Mouse (Mus musculus): ENCODE data around the gene Atp5mpl. TPM values are rescaled to one million over a fixed set of nuclear protein-coding genes. Genes with fewer than 3 reads are reported as not detected.
A peak's percentile ranks its signal among the peaks of the same experiment; 100 is the strongest.

Atp5mpl gene
- polyA plus RNA-seq, 1 experiment = 126 TPM

- DNase-seq = no peak
- no peaks in the 10 kb centered on the region for H3K27me3 ChIP-seq (replicated peaks; ENCODE audit: control insufficient read depth, insufficient read depth, low read length)
- H3K4me1 ChIP-seq (ENCODE audit: control insufficient read depth, insufficient read depth, low read length) = 0 out of 2 replicates have a peak, but pooled peaks cover 2% of the 10 kb centered on the region
- WGBS = 86% methylated on average over 18 of the region's 18 CpGs
- H3K27ac ChIP-seq (ENCODE audit: insufficient read depth, low read depth, low read length) = no peak overlapping the region
- no peaks in the 10 kb centered on the region for H3K36me3 ChIP-seq (ENCODE audit: control insufficient read depth, insufficient read depth, low read length)
- H3K4me3 ChIP-seq (ENCODE audit: insufficient read depth, low read depth, low read length) = no peak overlapping the region
- no peak for TF ChIP-seq POLR2A (IDR thresholded peaks at IDR 0.05; ENCODE audit: low read depth, low read length)
- TF ChIP-seq CTCF (conservative IDR thresholded peaks at IDR 0.05; ENCODE audit: insufficient read depth, insufficient read length, low read depth, low read length) = no peak
These were observed 38.3 kb downstream of the Atp5mpl start for GRCm38 (mm10) chr12:111928411-111928966.

GRCm38 (mm10) chr12:111927338-111927737 is 39.4 kb downstream of the Atp5mpl start:
- DNase-seq = no peak
- 88% methylated on average over 1 of the region's 1 CpGs for WGBS
- TF ChIP-seq POLR2A (IDR thresholded peaks at IDR 0.05; ENCODE audit: low read depth, low read length) (no peak), CTCF (conservative IDR thresholded peaks at IDR 0.05; ENCODE audit: insufficient read depth, insufficient read length, low read depth, low read length) (no peak)
- no peaks in the 10 kb centered on the region for H3K4me1 ChIP-seq (ENCODE audit: control insufficient read depth, insufficient read depth, low read length)
- no peaks in the 10 kb centered on the region for H3K36me3 ChIP-seq (ENCODE audit: control insufficient read depth, insufficient read depth, low read length)
- H3K27me3 ChIP-seq (replicated peaks; ENCODE audit: control insufficient read depth, insufficient read depth, low read length) = no peaks in the 10 kb centered on the region
- no peak overlapping the region for H3K27ac ChIP-seq (ENCODE audit: insufficient read depth, low read depth, low read length)
- no peak overlapping the region for H3K4me3 ChIP-seq (ENCODE audit: insufficient read depth, low read depth, low read length)

- DNase-seq = no peak
- no peak overlapping the region for H3K4me3 ChIP-seq (ENCODE audit: insufficient read depth, low read depth, low read length)
- TF ChIP-seq CTCF (conservative IDR thresholded peaks at IDR 0.05; ENCODE audit: insufficient read depth, insufficient read length, low read depth, low read length) = no peak
- no peak for TF ChIP-seq POLR2A (IDR thresholded peaks at IDR 0.05; ENCODE audit: low read depth, low read length)
These were observed 43.7 kb downstream of the Atp5mpl start for GRCm38 (mm10) chr12:111923117-111923516.

GRCm38 (mm10) chr12:111920046-111920445 is 46.7 kb downstream of the Atp5mpl start:
- TF ChIP-seq CTCF (conservative IDR thresholded peaks at IDR 0.05; ENCODE audit: insufficient read depth, insufficient read length, low read depth, low read length) = no peak
- TF ChIP-seq POLR2A (IDR thresholded peaks at IDR 0.05; ENCODE audit: low read depth, low read length) = no peak
- Histone ChIP-seq H3K27me3 (replicated peaks; ENCODE audit: control insufficient read depth, insufficient read depth, low read length) (no peaks in the 10 kb centered on the region), H3K36me3 (ENCODE audit: control insufficient read depth, insufficient read depth, low read length) (no peaks in the 10 kb centered on the region), H3K4me3 (ENCODE audit: insufficient read depth, low read depth, low read length) (no peak overlapping the region), H3K4me1 (ENCODE audit: control insufficient read depth, insufficient read depth, low read length) (peaks cover 9% of the 10 kb centered on the region), H3K27ac (ENCODE audit: insufficient read depth, low read depth, low read length) (no peak overlapping the region)
- 56% methylated on average over 9 of the region's 9 CpGs for WGBS
- no peak for DNase-seq

More at GRCm38 (mm10) chr12:111923117-111923516, 43.7 kb downstream of the Atp5mpl start:
- H3K27me3 ChIP-seq (replicated peaks; ENCODE audit: control insufficient read depth, insufficient read depth, low read length) = no peaks in the 10 kb centered on the region
- WGBS = 92% methylated on average over 6 of the region's 6 CpGs
- no peaks in the 10 kb centered on the region for H3K4me1 ChIP-seq (ENCODE audit: control insufficient read depth, insufficient read depth, low read length)
- H3K27ac ChIP-seq (ENCODE audit: insufficient read depth, low read depth, low read length) = no peak overlapping the region
- no peaks in the 10 kb centered on the region for H3K36me3 ChIP-seq (ENCODE audit: control insufficient read depth, insufficient read depth, low read length)

- WGBS = 24% methylated on average over 12 of the region's 12 CpGs
- DNase-seq = peak; percentile 56
These were observed 50.1 kb downstream of the Atp5mpl start for GRCm38 (mm10) chr12:111916514-111917217.

GRCm38 (mm10) chr12:111915781-111916180 is 51.0 kb downstream of the Atp5mpl start:
- no peak overlapping the region for H3K27ac ChIP-seq (ENCODE audit: insufficient read depth, low read depth, low read length)
- TF ChIP-seq CTCF (conservative IDR thresholded peaks at IDR 0.05; ENCODE audit: insufficient read depth, insufficient read length, low read depth, low read length) (no peak), POLR2A (IDR thresholded peaks at IDR 0.05; ENCODE audit: low read depth, low read length) (no peak)
- 93% methylated on average over 6 of the region's 6 CpGs for WGBS
- H3K36me3 ChIP-seq (ENCODE audit: control insufficient read depth, insufficient read depth, low read length) = no peaks in the 10 kb centered on the region
- no peak overlapping the region for H3K4me3 ChIP-seq (ENCODE audit: insufficient read depth, low read depth, low read length)
- no peak for DNase-seq
- H3K27me3 ChIP-seq (replicated peaks; ENCODE audit: control insufficient read depth, insufficient read depth, low read length) = no peaks in the 10 kb centered on the region
- H3K4me1 ChIP-seq (ENCODE audit: control insufficient read depth, insufficient read depth, low read length) = peaks cover 9% of the 10 kb centered on the region

More at GRCm38 (mm10) chr12:111916514-111917217, 50.1 kb downstream of the Atp5mpl start:
- Histone ChIP-seq H3K36me3 (ENCODE audit: control insufficient read depth, insufficient read depth, low read length) (no peaks in the 10 kb centered on the region), H3K4me3 (ENCODE audit: insufficient read depth, low read depth, low read length) (no peak overlapping the region), H3K4me1 (ENCODE audit: control insufficient read depth, insufficient read depth, low read length) (peaks cover 9% of the 10 kb centered on the region), H3K27ac (ENCODE audit: insufficient read depth, low read depth, low read length) (no peak overlapping the region), H3K27me3 (replicated peaks; ENCODE audit: control insufficient read depth, insufficient read depth, low read length) (no peaks in the 10 kb centered on the region)
- TF ChIP-seq CTCF (conservative IDR thresholded peaks at IDR 0.05; ENCODE audit: insufficient read depth, insufficient read length, low read depth, low read length) = no peak
- no peak for TF ChIP-seq POLR2A (IDR thresholded peaks at IDR 0.05; ENCODE audit: low read depth, low read length)

- peaks cover 10% of the 10 kb centered on the region for H3K4me1 ChIP-seq (ENCODE audit: control insufficient read depth, insufficient read depth, low read length)
- TF ChIP-seq CTCF (conservative IDR thresholded peaks at IDR 0.05; ENCODE audit: insufficient read depth, insufficient read length, low read depth, low read length) (no peak), POLR2A (IDR thresholded peaks at IDR 0.05; ENCODE audit: low read depth, low read length) (no peak)
- DNase-seq = no peak
- H3K27me3 ChIP-seq (replicated peaks; ENCODE audit: control insufficient read depth, insufficient read depth, low read length) = no peaks in the 10 kb centered on the region
- 60% methylated on average over 3 of the region's 3 CpGs for WGBS
- H3K4me3 ChIP-seq (ENCODE audit: insufficient read depth, low read depth, low read length) = no peak overlapping the region
- no peak overlapping the region for H3K27ac ChIP-seq (ENCODE audit: insufficient read depth, low read depth, low read length)
- H3K36me3 ChIP-seq (ENCODE audit: control insufficient read depth, insufficient read depth, low read length) = no peaks in the 10 kb centered on the region
These were observed 52.7 kb downstream of the Atp5mpl start for GRCm38 (mm10) chr12:111914031-111914430.
